Mouse (Mus musculus) layer of hippocampus, adult 9-10 months (tissue): ENCODE measurements at regions not wholly inside any gene's neighbourhood (a gene's known extent, or its start where the extent isn't known, plus 50 kb on each side); places are given as distances from the start of the nearest gene placed in this dataset.

Source experiments
- DNase-seq: peaks from one replicate; pipeline ENCODE4 v3.0.0; 2022; ENCODE audit warnings: low spot score

GRCm38 (mm10) chrX:51913247-51913646 lies 59.3 kb downstream of the 1700080O16Rik start:
- DNase-seq = peak; percentile 62

DNA sequence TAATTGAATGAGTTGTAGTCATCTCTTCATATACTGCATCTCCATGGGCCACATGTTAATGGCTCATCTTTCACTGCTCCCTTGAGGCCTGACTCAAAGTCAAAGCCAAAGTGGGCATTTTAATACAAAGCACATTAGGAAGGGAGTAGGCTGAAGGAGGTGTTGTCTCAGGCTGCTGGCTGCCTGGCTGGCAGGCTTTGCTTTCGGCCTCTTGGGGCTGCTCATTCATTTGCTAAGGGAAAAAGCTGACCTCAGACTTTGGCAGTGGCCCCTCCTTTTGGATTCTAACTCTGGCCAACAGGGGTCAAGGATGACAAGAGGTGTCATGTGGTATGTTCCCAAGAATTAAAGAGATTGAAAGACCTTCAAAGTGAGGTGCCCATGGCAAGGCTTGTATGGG lies 61.0 kb downstream of the 1700080O16Rik start:
- no peak for DNase-seq

GRCm38 (mm10) chrX:51910576-51910975 lies 62.0 kb downstream of the 1700080O16Rik start:
- no peak for DNase-seq

- no peak for DNase-seq
These were observed 74.1 kb downstream of the 1700080O16Rik start for GRCm38 (mm10) chrX:51898445-51898844.

DNA sequence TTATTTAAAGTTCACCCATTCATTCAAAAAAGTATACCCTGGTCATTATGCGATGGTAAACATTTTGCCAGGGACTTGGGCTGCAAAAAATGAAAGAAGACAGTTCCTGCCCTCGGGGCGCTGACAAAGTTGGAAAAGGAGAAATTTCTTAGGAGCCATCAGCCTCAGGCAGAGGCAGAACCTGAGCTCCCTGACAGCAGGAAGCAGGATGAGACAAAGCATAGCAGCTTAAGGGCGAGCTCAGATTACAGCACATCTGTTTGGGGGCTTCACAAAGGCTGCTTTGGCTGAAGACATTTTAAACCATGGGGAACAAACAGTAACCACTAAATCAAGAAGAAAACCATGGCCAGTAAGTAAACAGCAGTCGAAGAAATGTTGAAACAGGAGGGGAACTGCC lies 75.5 kb downstream of the 1700080O16Rik start:
- no peak for DNase-seq

DNA sequence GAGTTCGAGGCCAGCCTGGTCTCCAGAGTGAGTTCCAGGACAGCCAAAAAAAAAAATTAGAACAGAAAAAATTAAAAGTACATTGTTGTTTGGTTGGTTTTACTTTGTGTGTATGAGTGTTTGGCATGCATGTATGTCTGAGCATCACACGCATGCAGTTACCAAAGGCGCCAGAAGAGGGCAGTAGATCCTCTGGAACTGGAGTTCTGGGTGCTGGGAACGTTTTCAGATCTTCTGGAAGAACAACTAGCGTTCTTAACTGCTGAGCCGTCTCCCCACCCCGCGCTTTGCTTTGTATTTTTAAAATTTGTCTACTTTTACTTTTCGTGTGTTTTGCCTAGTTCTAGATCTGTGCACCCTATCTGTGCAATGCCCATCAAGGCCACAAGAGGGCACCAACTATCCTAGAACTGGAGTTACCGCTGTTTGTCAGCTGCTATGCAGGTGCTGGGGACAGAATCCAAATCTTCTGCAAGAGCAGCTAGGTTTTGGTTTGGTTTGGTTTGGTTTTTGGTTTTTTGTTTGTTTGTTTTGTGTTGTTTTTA lies 76.9 kb downstream of the 1700080O16Rik start:
- no peak for DNase-seq

DNA sequence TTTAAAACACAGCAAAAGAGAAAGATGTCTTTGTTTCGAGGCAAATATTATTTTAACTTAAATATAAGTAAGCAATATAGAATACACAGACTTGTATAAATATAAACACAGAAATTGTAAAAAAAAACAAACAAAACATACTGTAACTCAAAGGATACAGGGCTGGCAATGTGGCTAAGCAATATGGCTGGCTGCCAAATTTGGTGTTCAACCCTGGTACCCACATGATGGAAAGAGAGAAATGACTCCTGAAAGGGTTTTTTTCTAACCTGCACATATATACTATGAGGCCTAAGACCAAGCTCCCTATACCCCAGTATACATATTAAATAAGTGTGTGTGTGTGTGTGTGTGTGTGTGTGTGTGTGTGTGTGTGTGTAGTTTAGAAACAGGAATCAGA lies 79.9 kb downstream of the 1700080O16Rik start:
- DNase-seq = no peak

DNA sequence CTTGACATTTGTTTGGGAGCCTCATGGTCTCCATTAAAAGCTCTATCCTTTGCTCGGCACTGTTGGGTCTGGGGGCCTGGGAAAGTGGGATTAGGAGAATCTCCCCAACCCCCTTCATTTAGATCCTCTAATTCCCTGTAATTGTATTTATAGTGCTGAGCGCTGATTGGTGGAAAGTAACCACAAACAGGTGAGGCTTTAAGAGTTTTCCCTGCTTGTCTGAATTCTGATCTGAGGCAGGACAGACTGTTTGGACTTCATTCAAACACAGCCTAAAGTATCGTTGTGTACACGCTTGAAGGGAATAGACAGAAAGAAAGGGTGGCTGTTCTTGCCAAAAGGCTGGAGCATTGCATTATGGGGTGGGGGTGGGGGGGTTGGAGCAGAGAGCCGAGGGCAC lies 85.1 kb upstream of the Usp26 start:
- DNase-seq = no peak
